Mouse (Mus musculus) neural tube, embryonic 14.5 days (tissue): Measurements from ENCODE around the gene AI593442. TPM values are rescaled to one million over a fixed set of nuclear protein-coding genes. Genes with fewer than 3 reads are reported as not detected.

Experiments used
- ATAC-seq: fragments of 200-750 bp; cut with Nextera tagmentation; 2 replicates; pipeline ENCODE4 v1.8.0; 2017; ENCODE audit warnings: low read depth, mild to moderate bottlenecking, moderate TSS enrichment, moderate library complexity
- H3K27ac ChIP-seq: fragments of 300-500 bp; sonication (generic); 2 replicates; pipeline ENCODE4 v1.5.1; 2014; ENCODE audit warnings: low read depth, mild to moderate bottlenecking, control low read depth, low read length, moderate library complexity, mixed read lengths
- H3K27me3 ChIP-seq: fragments of 300-500 bp; sonication (generic); 2 replicates; pipeline ENCODE4 v1.6.1; 2014; ENCODE audit warnings: low read length; ENCODE audit not compliant: control insufficient read depth, insufficient read depth
- H3K36me3 ChIP-seq: fragments of 300-500 bp; sonication (generic); 2 replicates; pipeline ENCODE4 v1.6.1; 2014; ENCODE audit warnings: low read length, mixed read lengths; ENCODE audit not compliant: control insufficient read depth, insufficient read depth
- H3K4me1 ChIP-seq: fragments of 300-500 bp; sonication (generic); 2 replicates; pipeline ENCODE4 v1.6.1; 2014; ENCODE audit warnings: low read length; ENCODE audit not compliant: control insufficient read depth, insufficient read depth
- H3K4me2 ChIP-seq: fragments of 300-500 bp; sonication (generic); 2 replicates; pipeline ENCODE4 v1.6.1; 2014; ENCODE audit warnings: mild to moderate bottlenecking, low read depth, low read length, control low read depth
- H3K4me3 ChIP-seq: fragments of 300-500 bp; sonication (generic); 2 replicates; pipeline ENCODE4 v1.5.1; 2014; ENCODE audit warnings: low read depth, low read length, control low read depth, mixed read lengths
- H3K9ac ChIP-seq: fragments of 300-500 bp; sonication (generic); replicated peaks from 2 replicates; pipeline ENCODE4 v1.6.1; 2014; ENCODE audit warnings: low read depth, mild to moderate bottlenecking, control low read depth, low read length, mixed read lengths
- H3K9me3 ChIP-seq: fragments of 300-500 bp; sonication (generic); 2 replicates; pipeline ENCODE4 v1.6.1; 2016; ENCODE audit warnings: low read length; ENCODE audit not compliant: control insufficient read depth
- whole genome bisulfite sequencing: fragments of 180-500 bp; shearing (Covaris S2); extraction: QIAGEN DNeasy Blood & Tissue Kit; methylation state at CpG from one replicate; pipeline ENCODE4 v1.1.7; 2014; 5-methylcytosine and 5-hydroxymethylcytosine counted together
- polyA plus RNA-seq: library from polyadenylated mRNA; unstranded; fragments of >200 nt; fragmentation: Nextera tagmentation; extraction: Ambion mirVana; gene quantifications from 2 replicates; pipeline ENCODE4 v1.2.1, GENCODE M21; 2014

The AI593442 gene
- polyA plus RNA-seq, 1 experiment from 2014 or later: 94.9 TPM

- Histone ChIP-seq H3K9me3 (no peaks in the 10 kb centered on the region), H3K4me2 (no peak overlapping the region), H3K27me3 (no peaks in the 10 kb centered on the region), H3K4me1 (no peaks in the 10 kb centered on the region), H3K36me3 (no peaks in the 10 kb centered on the region), H3K27ac (no peak overlapping the region), H3K9ac (no peak overlapping the region), H3K4me3 (no peak overlapping the region)
- WGBS: 88% methylated on average over 3 of the region's 3 CpGs
- no peak for ATAC-seq
Observed at GRCm38 (mm10) chr9:52661422-52661821, 18.2 kb downstream of the AI593442 start.

GRCm38 (mm10) chr9:52650341-52650951 lies 29.1 kb downstream of the AI593442 start:
- Histone ChIP-seq H3K4me2 (no peak overlapping the region), H3K27me3 (no peaks in the 10 kb centered on the region), H3K9me3 (no peaks in the 10 kb centered on the region), H3K27ac (no peak overlapping the region), H3K4me3 (no peak overlapping the region), H3K4me1 (no peaks in the 10 kb centered on the region), H3K9ac (no peak overlapping the region), H3K36me3 (no peaks in the 10 kb centered on the region)
- no peak for ATAC-seq
- WGBS: 82% methylated on average over 5 of the region's 5 CpGs

- H3K4me2 ChIP-seq: no peak overlapping the region
- no peaks in the 10 kb centered on the region for H3K9me3 ChIP-seq
- no peak overlapping the region for H3K27ac ChIP-seq
- no peak for ATAC-seq
- no peak overlapping the region for H3K9ac ChIP-seq
- H3K36me3 ChIP-seq: no peaks in the 10 kb centered on the region
- no peaks in the 10 kb centered on the region for H3K4me1 ChIP-seq
- no peak overlapping the region for H3K4me3 ChIP-seq
- 89% methylated on average over 2 of the region's 2 CpGs for WGBS
- H3K27me3 ChIP-seq: no peaks in the 10 kb centered on the region
Observed at GRCm38 (mm10) chr9:52645312-52645711, 34.3 kb downstream of the AI593442 start.

- Histone ChIP-seq H3K9me3 (no peaks in the 10 kb centered on the region), H3K36me3 (no peaks in the 10 kb centered on the region), H3K27me3 (no peaks in the 10 kb centered on the region), H3K4me2 (no peak overlapping the region), H3K4me3 (no peak overlapping the region), H3K27ac (no peak overlapping the region), H3K4me1 (no peaks in the 10 kb centered on the region), H3K9ac (no peak overlapping the region)
- ATAC-seq: no peak
- WGBS: 81% methylated on average over 4 of the region's 4 CpGs
Observed at GRCm38 (mm10) chr9:52644626-52645025, 35.0 kb downstream of the AI593442 start.

- H3K9ac ChIP-seq: no peak overlapping the region
- no peak overlapping the region for H3K4me2 ChIP-seq
- no peak for ATAC-seq
- H3K9me3 ChIP-seq: no peaks in the 10 kb centered on the region
- no peak overlapping the region for H3K4me3 ChIP-seq
- no peaks in the 10 kb centered on the region for H3K27me3 ChIP-seq
- H3K36me3 ChIP-seq: no peaks in the 10 kb centered on the region
- 94% methylated on average over 4 of the region's 4 CpGs for WGBS
- H3K4me1 ChIP-seq: no peaks in the 10 kb centered on the region
- H3K27ac ChIP-seq: no peak overlapping the region
Observed at GRCm38 (mm10) chr9:52644156-52644555, 35.4 kb downstream of the AI593442 start.

GRCm38 (mm10) chr9:52635991-52636390 lies 43.6 kb downstream of the AI593442 start:
- H3K27me3 ChIP-seq: no peaks in the 10 kb centered on the region
- no peaks in the 10 kb centered on the region for H3K4me1 ChIP-seq
- whole genome bisulfite sequencing: 79% methylated on average over 2 of the region's 2 CpGs
- H3K36me3 ChIP-seq: no peaks in the 10 kb centered on the region
- H3K4me2 ChIP-seq: no peak overlapping the region
- H3K4me3 ChIP-seq: no peak overlapping the region
- no peak overlapping the region for H3K27ac ChIP-seq
- H3K9ac ChIP-seq: no peak overlapping the region
- ATAC-seq: no peak
- H3K9me3 ChIP-seq: no peaks in the 10 kb centered on the region

- Histone ChIP-seq H3K9ac (no peak overlapping the region), H3K4me3 (no peak overlapping the region), H3K27me3 (no peaks in the 10 kb centered on the region), H3K36me3 (no peaks in the 10 kb centered on the region), H3K27ac (no peak overlapping the region), H3K9me3 (no peaks in the 10 kb centered on the region), H3K4me1 (no peaks in the 10 kb centered on the region), H3K4me2 (no peak overlapping the region)
- no peak for ATAC-seq
- WGBS: 80% methylated on average over 4 of the region's 4 CpGs
Observed at GRCm38 (mm10) chr9:52623926-52624325, 55.7 kb downstream of the AI593442 start.
